Mouse (Mus musculus) midbrain, embryonic 16.5 days (tissue): ENCODE results near the gene AW822073. TPM values are rescaled to one million over a fixed set of nuclear protein-coding genes. Genes with fewer than 3 reads are reported as not detected.
"Not testable (repeated sequence)": the region's sequence is repeated elsewhere in the genome, so short reads cannot be mapped to it uniquely, and the experiment has no call there.

Experiments used
- ATAC-seq: fragments of 200-750 bp; cut with Nextera tagmentation; 2 replicates; pipeline ENCODE4 v1.8.0; 2017; ENCODE audit warnings: moderate TSS enrichment
- H3K27ac ChIP-seq: fragments of 300-500 bp; sonication (generic); 2 replicates; pipeline ENCODE4 v1.5.1; 2014; ENCODE audit warnings: mild to moderate bottlenecking, low read length, mixed read lengths
- H3K27me3 ChIP-seq: fragments of 300-500 bp; sonication (generic); 2 replicates; pipeline ENCODE4 v1.6.1; 2014; ENCODE audit warnings: low read depth, low read length, mixed read lengths; ENCODE audit not compliant: control insufficient read depth, insufficient read depth
- H3K36me3 ChIP-seq: fragments of 300-500 bp; sonication (generic); 2 replicates; pipeline ENCODE4 v1.6.1; 2014; ENCODE audit warnings: mild to moderate bottlenecking, low read length, moderate library complexity, mixed read lengths; ENCODE audit not compliant: control insufficient read depth, insufficient read depth
- H3K4me1 ChIP-seq: fragments of 300-500 bp; sonication (generic); 2 replicates; pipeline ENCODE4 v1.6.1; 2014; ENCODE audit warnings: mild to moderate bottlenecking, low read length, mixed read lengths; ENCODE audit not compliant: control insufficient read depth, insufficient read depth
- H3K4me2 ChIP-seq: fragments of 300-500 bp; sonication (generic); 2 replicates; pipeline ENCODE4 v1.6.1; 2014; ENCODE audit warnings: mild to moderate bottlenecking, low read length, mixed read lengths
- H3K4me3 ChIP-seq: fragments of 300-500 bp; sonication (generic); 2 replicates; pipeline ENCODE4 v1.5.1; 2014; ENCODE audit warnings: low read depth, mild to moderate bottlenecking, low read length, moderate library complexity, mixed read lengths
- H3K9ac ChIP-seq: fragments of 300-500 bp; sonication (generic); 2 replicates; pipeline ENCODE4 v1.6.1; 2014; ENCODE audit warnings: low read depth, low read length, mixed read lengths
- H3K9me3 ChIP-seq: fragments of 300-500 bp; sonication (generic); replicated peaks from 2 replicates; pipeline ENCODE4 v1.6.1; 2014; ENCODE audit warnings: mild to moderate bottlenecking, low read length, mixed read lengths; ENCODE audit not compliant: control insufficient read depth, poor library complexity, severe bottlenecking
- WGBS: fragments of 180-500 bp; shearing (Covaris S2); extraction: QIAGEN DNeasy Blood & Tissue Kit; methylation state at CpG from one replicate; pipeline ENCODE4 v1.1.7; 2014; 5-methylcytosine and 5-hydroxymethylcytosine counted together
- polyA plus RNA-seq: library from polyadenylated mRNA; unstranded; fragments of >200 nt; fragmentation: Nextera tagmentation; extraction: Ambion mirVana; gene quantifications from 2 replicates; pipeline ENCODE4 v1.2.1, GENCODE M21; 2015

Gene AW822073
- polyA plus RNA-seq, 1 experiment from 2014 or later: not detected

DNA sequence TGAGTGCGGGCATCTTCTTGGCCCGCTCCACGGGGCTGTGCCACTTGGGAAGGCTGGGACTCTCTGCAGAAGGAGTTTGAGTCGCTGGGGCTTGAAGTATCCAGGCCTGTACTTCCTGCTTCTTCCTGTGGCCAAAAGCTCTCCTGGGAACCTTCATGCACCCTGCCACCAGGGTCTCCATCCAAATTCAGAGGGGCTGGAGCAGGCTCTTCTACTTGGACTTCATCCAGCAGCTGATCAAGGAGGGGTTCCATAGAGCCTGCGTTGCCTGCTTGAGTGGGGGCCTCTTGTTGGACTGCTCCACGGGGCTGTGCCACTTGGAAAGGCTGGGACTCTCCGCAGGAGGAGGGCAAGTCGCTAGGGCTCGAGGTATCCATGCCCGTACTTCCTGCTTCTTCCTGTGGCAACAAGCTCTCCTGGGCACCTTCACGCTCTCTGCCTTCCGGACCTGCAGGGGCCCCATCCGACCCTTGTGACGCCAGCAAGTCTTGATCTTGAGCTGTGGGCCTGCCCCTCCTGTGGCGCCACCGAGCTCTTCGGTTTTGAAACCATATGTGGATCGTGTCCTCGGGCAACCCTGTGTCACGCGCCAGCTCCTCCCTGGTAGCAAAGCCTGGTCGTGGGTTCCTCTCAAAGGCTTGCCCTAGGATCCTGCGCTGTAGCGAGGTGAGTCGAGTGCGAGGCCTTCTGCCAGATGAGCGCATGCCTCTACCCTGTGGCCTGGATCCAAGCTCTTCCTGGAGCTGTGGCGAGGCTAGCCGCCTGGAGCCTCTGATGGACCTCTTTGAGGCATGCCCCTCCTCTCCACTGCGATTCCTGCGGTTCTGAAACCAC, 541 bp downstream of the AW822073 start:
- 85% methylated on average over 29 of the region's 31 CpGs for WGBS
- not testable (repeated sequence) for H3K4me1 ChIP-seq, H3K9me3 ChIP-seq, H3K4me2 ChIP-seq, H3K27me3 ChIP-seq, H3K4me3 ChIP-seq, H3K9ac ChIP-seq, H3K36me3 ChIP-seq, H3K27ac ChIP-seq, ATAC-seq

DNA sequence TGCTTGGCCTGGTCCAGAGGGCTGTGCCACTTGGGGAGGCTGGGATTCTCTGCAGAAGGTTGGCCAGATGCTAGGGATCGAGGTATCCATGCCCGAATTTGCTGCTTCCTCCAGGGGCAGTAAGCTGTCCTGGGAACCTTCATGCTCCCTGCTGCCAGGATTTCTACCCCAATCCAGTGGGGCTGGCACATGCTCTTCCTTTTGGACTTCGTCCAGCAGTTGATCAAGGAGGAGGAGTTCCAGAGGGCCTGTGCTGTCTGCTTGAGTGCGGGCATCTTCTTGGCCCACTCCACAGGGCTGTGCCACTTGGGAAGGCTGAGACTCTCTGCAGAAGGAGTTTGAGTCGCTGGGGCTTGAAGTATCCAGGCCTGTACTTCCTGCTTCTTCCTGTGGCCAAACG, 1.6 kb downstream of the AW822073 start:
- not testable (repeated sequence) for H3K4me2 ChIP-seq, H3K9me3 ChIP-seq, H3K4me1 ChIP-seq, H3K27ac ChIP-seq, H3K9ac ChIP-seq, H3K27me3 ChIP-seq, H3K4me3 ChIP-seq, H3K36me3 ChIP-seq, ATAC-seq
- WGBS: 89% methylated on average over 3 of the region's 6 CpGs

DNA sequence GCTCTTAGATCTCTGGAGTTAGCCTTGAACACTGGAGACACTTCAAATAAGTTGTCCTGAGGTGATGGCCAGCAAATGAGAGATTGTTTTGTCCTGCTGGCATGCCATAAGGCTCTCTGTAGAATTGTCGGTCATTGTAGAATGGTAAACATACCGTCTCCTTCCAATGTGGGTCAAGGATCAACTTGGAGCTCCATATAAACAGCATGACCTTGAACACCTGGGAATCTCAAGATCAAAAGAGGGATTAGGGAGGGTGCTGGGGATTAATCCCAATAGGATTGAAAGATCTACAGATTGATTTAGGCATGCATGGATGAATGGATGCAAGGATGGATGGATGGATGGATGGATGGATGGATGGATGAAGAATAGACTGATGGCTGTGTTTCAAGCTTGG, 3.2 kb downstream of the AW822073 start:
- not testable (repeated sequence) for H3K4me1 ChIP-seq, ATAC-seq, H3K4me2 ChIP-seq, H3K9me3 ChIP-seq, H3K4me3 ChIP-seq, H3K27me3 ChIP-seq, H3K36me3 ChIP-seq, H3K9ac ChIP-seq, H3K27ac ChIP-seq
- WGBS: 92% methylated on average over 2 of the region's 2 CpGs

DNA sequence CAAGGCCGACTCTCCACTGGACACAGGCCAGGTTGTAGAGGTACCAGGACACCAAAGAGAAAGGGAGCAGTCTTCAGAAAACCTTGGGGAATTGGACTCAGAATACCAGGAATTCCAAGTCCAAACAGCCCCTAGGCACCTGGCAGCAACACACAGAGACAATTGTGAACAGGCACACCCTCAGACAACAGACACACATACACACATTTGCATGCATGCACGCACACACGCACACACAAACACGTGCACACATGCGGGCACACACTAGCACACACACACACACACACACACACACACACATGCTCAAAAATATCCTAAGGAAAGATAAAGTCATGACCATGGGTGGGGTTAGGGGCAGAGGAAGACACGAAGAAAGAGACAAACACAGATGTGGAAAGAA, 4.0 kb downstream of the AW822073 start:
- no peaks in the 10 kb centered on the region for H3K4me1 ChIP-seq
- H3K4me2 ChIP-seq: no peak overlapping the region
- no peaks in the 10 kb centered on the region; the same call in none of the 2 replicates for H3K9me3 ChIP-seq
- ATAC-seq: no peak
- WGBS: 82% methylated on average over 6 of the region's 6 CpGs
- no peak overlapping the region for H3K4me3 ChIP-seq
- no peaks in the 10 kb centered on the region for H3K36me3 ChIP-seq
- H3K27ac ChIP-seq: no peak overlapping the region
- H3K9ac ChIP-seq: no peak overlapping the region
- H3K27me3 ChIP-seq: no peaks in the 10 kb centered on the region

DNA sequence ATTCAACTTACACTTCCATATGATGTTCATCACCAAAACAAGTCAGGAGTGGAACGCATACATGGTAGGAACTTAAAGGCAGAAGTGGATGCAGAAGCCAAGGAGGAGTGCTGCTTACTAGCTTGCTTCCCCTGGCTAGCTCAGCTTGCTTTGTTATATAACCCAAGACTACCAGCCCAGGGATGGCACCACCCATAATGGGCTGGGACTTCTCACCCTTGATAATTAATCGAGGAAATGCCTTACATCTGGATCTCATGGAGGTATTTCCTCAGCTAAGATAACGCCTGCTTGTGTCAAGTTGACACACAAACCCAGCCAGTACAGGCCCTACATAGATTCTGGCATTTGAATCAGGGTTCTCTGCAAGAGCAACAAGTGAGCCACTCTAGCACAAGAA, 7.4 kb downstream of the AW822073 start:
- ATAC-seq: no peak

DNA sequence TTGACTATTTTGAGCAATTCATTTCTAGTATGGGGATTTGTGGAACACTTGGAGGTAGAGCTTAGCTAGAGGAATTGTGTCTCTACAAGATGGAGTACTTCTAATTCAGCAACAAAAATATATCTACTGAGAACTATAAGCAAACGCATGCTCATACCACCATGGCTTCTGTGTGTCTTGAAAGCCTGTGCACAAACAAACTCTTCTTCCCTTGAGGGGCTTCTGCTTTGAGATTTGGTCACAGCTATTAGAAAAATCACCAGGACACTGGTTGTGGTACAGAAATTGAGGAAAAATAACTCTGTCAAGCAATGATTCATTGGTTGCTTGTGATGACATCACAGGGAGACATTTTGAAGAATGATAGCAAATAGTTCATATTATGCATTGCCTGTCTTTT, 9.4 kb downstream of the AW822073 start:
- ATAC-seq: no peak
- H3K27ac ChIP-seq: no peak overlapping the region
- no peak overlapping the region for H3K4me2 ChIP-seq
- no peaks in the 10 kb centered on the region for H3K27me3 ChIP-seq
- WGBS: 98% methylated on average over 1 of the region's 1 CpGs
- H3K4me1 ChIP-seq: no peaks in the 10 kb centered on the region
- H3K9ac ChIP-seq: no peak overlapping the region
- H3K4me3 ChIP-seq: no peak overlapping the region
- no peaks in the 10 kb centered on the region; the same call in none of the 2 replicates for H3K9me3 ChIP-seq
- H3K36me3 ChIP-seq: no peaks in the 10 kb centered on the region

More for the DNA sequence above, 7.4 kb downstream of the AW822073 start:
- Histone ChIP-seq H3K9ac (no peak overlapping the region), H3K4me2 (no peak overlapping the region), H3K4me1 (no peaks in the 10 kb centered on the region), H3K9me3 (no peaks in the 10 kb centered on the region; the same call in 1 of the 2 replicates), H3K36me3 (no peaks in the 10 kb centered on the region), H3K27me3 (no peaks in the 10 kb centered on the region), H3K4me3 (no peak overlapping the region), H3K27ac (no peak overlapping the region)
- 85% methylated on average over 3 of the region's 3 CpGs for WGBS

DNA sequence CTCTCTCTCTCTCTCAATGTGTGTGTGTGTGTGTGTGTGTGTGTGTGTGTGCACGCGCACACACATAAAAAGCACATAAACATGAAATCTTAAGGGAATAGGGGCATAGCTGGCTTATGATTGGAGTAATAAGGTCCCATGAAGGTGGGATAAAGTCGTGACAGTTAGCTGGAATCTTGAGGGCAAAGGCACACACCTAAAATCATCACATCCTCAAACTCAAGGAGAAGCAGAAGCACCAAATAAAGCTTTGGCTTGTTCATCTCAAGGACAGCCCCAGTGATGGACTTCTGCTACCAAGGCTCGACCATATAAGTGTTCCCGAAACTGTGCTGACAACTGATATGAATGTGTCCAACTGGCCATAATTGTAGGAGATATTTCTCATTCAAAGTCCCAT, 9.8 kb downstream of the AW822073 start:
- WGBS: 82% methylated on average over 5 of the region's 5 CpGs
- no peak overlapping the region for H3K27ac ChIP-seq
- no peak overlapping the region for H3K4me3 ChIP-seq
- H3K9ac ChIP-seq: no peak overlapping the region
- no peaks in the 10 kb centered on the region for H3K36me3 ChIP-seq
- no peaks in the 10 kb centered on the region; the same call in none of the 2 replicates for H3K9me3 ChIP-seq
- H3K27me3 ChIP-seq: no peaks in the 10 kb centered on the region
- H3K4me2 ChIP-seq: no peak overlapping the region
- no peak for ATAC-seq
- H3K4me1 ChIP-seq: no peaks in the 10 kb centered on the region

DNA sequence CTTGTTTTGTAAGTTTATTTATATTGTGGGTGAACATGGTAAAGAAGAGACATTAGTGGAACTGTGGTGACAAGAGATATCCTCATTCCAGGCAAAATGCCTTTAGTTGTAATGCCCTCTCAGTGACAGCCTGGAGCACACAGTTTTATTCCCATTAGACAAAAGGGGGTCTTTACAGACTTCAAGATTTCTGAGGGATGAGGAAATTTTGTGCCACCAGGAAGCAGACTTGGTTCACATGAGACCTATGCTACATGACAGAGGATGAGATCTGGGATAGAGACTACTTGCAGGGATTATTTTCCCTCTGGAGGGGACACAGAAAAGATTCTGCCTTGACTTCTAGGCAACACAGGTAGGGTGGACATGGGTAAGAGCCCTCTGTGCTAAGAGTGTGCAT, 10.2 kb downstream of the AW822073 start:
- Histone ChIP-seq H3K36me3 (no peaks in the 10 kb centered on the region), H3K27ac (no peak overlapping the region), H3K9me3 (no peaks in the 10 kb centered on the region; the same call in none of the 2 replicates), H3K4me3 (no peak overlapping the region), H3K27me3 (no peaks in the 10 kb centered on the region), H3K4me1 (no peaks in the 10 kb centered on the region), H3K9ac (no peak overlapping the region), H3K4me2 (no peak overlapping the region)
- ATAC-seq: no peak

DNA sequence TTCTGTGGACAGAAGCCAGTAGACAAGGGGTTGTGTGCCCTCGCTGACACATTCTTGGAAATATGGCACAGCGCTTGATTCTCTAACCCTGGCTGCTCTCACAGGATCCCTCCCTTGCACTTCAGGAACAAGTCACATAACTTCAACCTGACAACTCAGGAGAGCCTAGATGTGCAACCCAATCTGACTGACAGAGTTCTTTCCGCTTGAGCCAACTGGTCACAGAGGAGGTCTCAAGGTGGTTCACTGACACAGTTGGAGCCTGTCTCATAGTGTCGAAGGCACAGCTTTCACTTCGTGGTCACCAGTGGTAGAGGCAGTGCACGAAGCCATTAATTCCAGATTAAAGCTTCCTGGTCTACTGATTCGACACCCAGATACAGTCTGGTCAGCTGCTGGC, 12.5 kb downstream of the AW822073 start:
- Histone ChIP-seq H3K27me3 (no peaks in the 10 kb centered on the region), H3K4me1 (no peaks in the 10 kb centered on the region), H3K4me3 (no peak overlapping the region), H3K27ac (no peak overlapping the region), H3K9ac (no peak overlapping the region), H3K9me3 (no peaks in the 10 kb centered on the region; the same call in 1 of the 2 replicates), H3K36me3 (no peaks in the 10 kb centered on the region), H3K4me2 (no peak overlapping the region)
- ATAC-seq: no peak
- WGBS: 77% methylated on average over 7 of the region's 7 CpGs
